Mouse (Mus musculus) megakaryocyte, embryonic 14.5 days (primary cell): ENCODE measurements at regions not wholly inside any gene's neighbourhood (a gene's known extent, or its start where the extent isn't known, plus 50 kb on each side); places are given as distances from the start of the nearest gene placed in this dataset.

Experiments
- FLI1 ChIP-seq: IDR thresholded peaks from 2 replicates; pipeline ENCODE4 v1.6.1; 2012; ENCODE audit warnings: low read length, inconsistent platforms, mixed read lengths
- GATA1 ChIP-seq: IDR thresholded peaks from 3 replicates; pipeline ENCODE4 v1.6.1; 2012; ENCODE audit warnings: mixed read lengths, low read length, inconsistent platforms, borderline replicate concordance

GRCm38 (mm10) chr7:71425982-71426381, 74.7 kb upstream of the Gm10295 start:
- TF ChIP-seq GATA1 (no peak), FLI1 (no peak)
